Mouse (Mus musculus): ENCODE measurements at regions not wholly inside any gene's neighbourhood (a gene's known extent, or its start where the extent isn't known, plus 50 kb on each side); places are given as distances from the start of the nearest gene placed in this dataset.

DNA sequence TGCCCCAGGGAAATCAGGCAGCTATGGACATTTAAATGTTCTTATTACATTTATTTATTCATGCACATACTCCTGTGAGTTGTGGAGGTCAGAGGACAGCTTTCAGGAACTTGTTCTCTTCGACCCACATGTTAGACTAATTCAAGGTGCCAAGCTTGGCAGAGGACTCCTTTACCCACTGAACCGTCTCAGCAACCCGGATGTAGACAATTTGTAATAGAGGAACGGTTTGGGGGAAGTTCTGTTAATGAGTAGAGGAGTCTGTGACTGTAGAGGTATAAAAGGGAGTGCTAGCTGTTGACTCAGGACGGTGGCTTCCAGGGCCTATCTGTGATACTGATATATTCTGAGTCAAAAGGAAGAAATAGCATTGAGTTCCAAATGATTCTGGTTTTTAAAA, 107.4 kb upstream of the Magi1 start:
- Histone ChIP-seq H3K36me3 (ENCODE audit: control insufficient read depth in 1 of 2, insufficient read depth in 2 of 2, low read length in 2 of 2) (no peaks in the 10 kb centered on the region), H3K27me3 (ENCODE audit: control insufficient read depth in 1 of 2, insufficient read depth in 2 of 2, low read length in 2 of 2) (no peaks in the 10 kb centered on the region; a peak in 1 of 4 replicates), H3K9me3 (replicated peaks; ENCODE audit: insufficient read depth, low read length) (no peaks in the 10 kb centered on the region), H3K79me2 (ENCODE audit: control insufficient read depth, insufficient read depth, low read length, poor library complexity) (no peaks in the 10 kb centered on the region), H3K9ac (ENCODE audit: control insufficient read depth, low read depth, low read length, poor library complexity, severe bottlenecking) (no peak overlapping the region), H3K27ac (ENCODE audit: control insufficient read depth, low read depth, low read length) (no peak overlapping the region), H3K4me1 (ENCODE audit: control insufficient read depth in 1 of 2, insufficient read depth in 2 of 2, low read length in 2 of 2) (no peaks in the 10 kb centered on the region), H3K4me3 (ENCODE audit: control insufficient read depth in 1 of 2, insufficient read depth in 1 of 2, low read depth in 2 of 2, low read length in 2 of 2) (no peak overlapping the region)
- TF ChIP-seq MAFK (IDR thresholded peaks at IDR 0.05; ENCODE audit: borderline replicate concordance, low read depth, low read length) = no peak
- no peak for TF ChIP-seq ZMIZ1 (IDR thresholded peaks at IDR 0.05; ENCODE audit: low read depth, low read length)
- no peak for TF ChIP-seq ZKSCAN1 (IDR thresholded peaks at IDR 0.05; ENCODE audit: low read depth, low read length)
- TF ChIP-seq RCOR1 (IDR thresholded peaks at IDR 0.05; ENCODE audit: low read depth, low read length) = no peak
- TF ChIP-seq CHD1 (IDR thresholded peaks at IDR 0.05; ENCODE audit: low read depth, low read length) = no peak
- TF ChIP-seq KAT2A (conservative IDR thresholded peaks at IDR 0.05; ENCODE audit: low read depth, low read length) = no peak
- DNase-seq (ENCODE audit: low read depth, low spot score) = no peak

DNA sequence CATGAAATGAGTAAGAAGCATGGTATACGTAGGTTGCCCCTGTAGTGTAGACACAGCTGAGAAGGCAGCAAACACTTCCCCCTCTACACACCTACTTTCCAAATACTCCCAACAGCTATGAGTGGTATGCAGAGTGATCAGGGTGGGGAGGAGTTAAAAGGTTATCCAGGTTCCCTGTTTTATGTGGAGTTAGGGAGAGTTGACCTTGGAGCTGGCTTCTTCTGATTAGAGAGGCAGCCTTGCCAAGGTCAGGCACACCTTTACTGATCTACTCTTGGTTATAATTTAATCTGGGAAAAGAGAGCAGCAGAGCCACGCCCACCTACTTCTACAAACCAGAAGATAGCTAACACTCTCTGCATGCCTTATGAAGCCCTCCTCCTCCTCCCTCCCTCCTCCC, 106.7 kb upstream of the Magi1 start:
- Histone ChIP-seq H3K27me3 (ENCODE audit: control insufficient read depth in 1 of 2, insufficient read depth in 2 of 2, low read length in 2 of 2) (no peaks in the 10 kb centered on the region), H3K9me3 (replicated peaks; ENCODE audit: insufficient read depth, low read length) (no peaks in the 10 kb centered on the region), H3K79me2 (ENCODE audit: control insufficient read depth, insufficient read depth, low read length, poor library complexity) (no peaks in the 10 kb centered on the region), H3K4me3 (ENCODE audit: control insufficient read depth in 1 of 2, insufficient read depth in 1 of 2, low read depth in 2 of 2, low read length in 2 of 2) (no peak overlapping the region), H3K4me1 (ENCODE audit: control insufficient read depth in 1 of 2, insufficient read depth in 2 of 2, low read length in 2 of 2) (no peaks in the 10 kb centered on the region), H3K9ac (ENCODE audit: control insufficient read depth, low read depth, low read length, poor library complexity, severe bottlenecking) (no peak overlapping the region), H3K27ac (ENCODE audit: control insufficient read depth, low read depth, low read length) (no peak overlapping the region), H3K36me3 (ENCODE audit: control insufficient read depth in 1 of 2, insufficient read depth in 2 of 2, low read length in 2 of 2) (no peaks in the 10 kb centered on the region)
- no peak for DNase-seq (ENCODE audit: low read depth, low spot score)
- TF ChIP-seq CHD1 (IDR thresholded peaks at IDR 0.05; ENCODE audit: low read depth, low read length) (no peak), HCFC1 (IDR thresholded peaks at IDR 0.05; ENCODE audit: low read depth, low read length) (no peak), KAT2A (conservative IDR thresholded peaks at IDR 0.05; ENCODE audit: low read depth, low read length) (no peak), POLR2AphosphoS2 (IDR thresholded peaks at IDR 0.05; ENCODE audit: low read length) (no peak), GABPA (IDR thresholded peaks at IDR 0.05; ENCODE audit: low read depth, low read length) (no peak), CTCF (IDR thresholded peaks at IDR 0.05 in 2 of 3, conservative IDR thresholded peaks at IDR 0.05 in 1 of 3; ENCODE audit: control insufficient read depth in 1 of 3, insufficient read depth in 1 of 3, low read depth in 2 of 3, low read length in 3 of 3, poor library complexity in 1 of 3, severe bottlenecking in 1 of 3) (no peak), ETS1 (IDR thresholded peaks at IDR 0.05; ENCODE audit: low read depth, low read length) (no peak), TAL1 (IDR thresholded peaks at IDR 0.05; ENCODE audit: low read length) (no peak), ZKSCAN1 (IDR thresholded peaks at IDR 0.05; ENCODE audit: low read depth, low read length) (no peak), JUND (IDR thresholded peaks at IDR 0.05; ENCODE audit: low read depth, low read length) (no peak), MXI1 (IDR thresholded peaks at IDR 0.05; ENCODE audit: low read depth, low read length) (no peak), MAZ (IDR thresholded peaks at IDR 0.05; ENCODE audit: low read depth, low read length) (no peak), RCOR1 (IDR thresholded peaks at IDR 0.05; ENCODE audit: low read depth, low read length) (no peak), USF1 (IDR thresholded peaks at IDR 0.05; ENCODE audit: low read depth, low read length) (no peak), ZMIZ1 (IDR thresholded peaks at IDR 0.05; ENCODE audit: low read depth, low read length) (no peak), RAD21 (IDR thresholded peaks at IDR 0.05; ENCODE audit: low read depth, low read length) (no peak), MEF2A (IDR thresholded peaks at IDR 0.05; ENCODE audit: extremely low read depth, insufficient replicate concordance, low read depth, low read length, poor library complexity, severe bottlenecking) (no peak)
